Mouse (Mus musculus): ENCODE results near the gene Dffa. TPM values are rescaled to one million over a fixed set of nuclear protein-coding genes. Genes with fewer than 3 reads are reported as not detected.

The Dffa gene
- total RNA-seq, 2 experiments from 2014 or later, result 42.4 to 47.3 TPM

Other genes starting within 250 kb of the Dffa start
- gene Pex14, start 4.3 kb upstream of the Dffa start, total RNA-seq (2021), result 10 to 100 TPM; 32.2 to 33.2 TPM
- 10 to 100 TPM; 17.8 to 22.2 TPM for gene Cort, start 22.6 kb downstream of the Dffa start, total RNA-seq (2021)
- 10 to 100 TPM; 23.8 to 28.4 TPM for gene Cenps, start 33.5 kb downstream of the Dffa start, total RNA-seq (2021)
- 10 to 100 TPM; 52.0 to 52.1 TPM for gene Pgd, start 62.6 kb downstream of the Dffa start, total RNA-seq (2021)
- gene Kif1b, start 203.5 kb downstream of the Dffa start, total RNA-seq (2021), result 100 to 1,000 TPM; 402 to 413 TPM

Data from layer of hippocampus, postnatal 10 days (tissue).